Mouse (Mus musculus): Measurements from ENCODE around the gene Kctd8. TPM values are rescaled to one million over a fixed set of nuclear protein-coding genes. Genes with fewer than 3 reads are reported as not detected.

Kctd8 gene
- polyA plus RNA-seq (2012; rRNA removed): 0.02 TPM in 1 of 2 replicates, not detected in the other
- not detected in 2 replicates for polyA plus RNA-seq (2014; fragmentation: Nextera tagmentation; extraction: Ambion mirVana)

GRCm38 (mm10) chr5:69340919-69341801, at the start of gene Kctd8:
Gene Kctd8 (minus strand): TSS chr5:69341679.
- TF ChIP-seq EP300 (IDR thresholded peaks at IDR 0.05; ENCODE audit: low read depth) (no peak), CTCF (IDR thresholded peaks at IDR 0.05; ENCODE audit: low read depth) (no peak)
- DNase-seq (ENCODE audit: low read depth in 3 of 3, low spot score in 3 of 3): no peak
- 2% methylated on average over 86 of the region's 87 CpGs for WGBS (ENCODE audit: insufficient replicate concordance)
- H3K4me3 ChIP-seq (ENCODE audit: insufficient read depth in 1 of 2, low read depth in 2 of 2, low read length in 2 of 2): no peak within 1 kb of the TSS
- H3K4me1 ChIP-seq (replicated peaks; ENCODE audit: control insufficient read depth in 2 of 2, insufficient read depth in 2 of 2, low read length in 1 of 2): no peaks in the 10 kb centered on the region
- ATAC-seq (ENCODE audit: insufficient read depth): no peak
- H3K9me3 ChIP-seq (ENCODE audit: control insufficient read depth, low read length): no peaks in the 10 kb centered on the region
- H3K4me2 ChIP-seq (ENCODE audit: low read depth): peak within 1 kb of the TSS; percentile 40
- H3K9ac ChIP-seq (replicated peaks): no peak within 1 kb of the TSS
- no peaks in the 10 kb centered on the region for H3K36me3 ChIP-seq (replicated peaks; ENCODE audit: control insufficient read depth, insufficient read depth, low read depth)
- H3K27me3 ChIP-seq (ENCODE audit: control insufficient read depth, insufficient read depth, low read length): peaks cover 18% of the 10 kb centered on the region
- no peak within 1 kb of the TSS for H3K27ac ChIP-seq

DNA sequence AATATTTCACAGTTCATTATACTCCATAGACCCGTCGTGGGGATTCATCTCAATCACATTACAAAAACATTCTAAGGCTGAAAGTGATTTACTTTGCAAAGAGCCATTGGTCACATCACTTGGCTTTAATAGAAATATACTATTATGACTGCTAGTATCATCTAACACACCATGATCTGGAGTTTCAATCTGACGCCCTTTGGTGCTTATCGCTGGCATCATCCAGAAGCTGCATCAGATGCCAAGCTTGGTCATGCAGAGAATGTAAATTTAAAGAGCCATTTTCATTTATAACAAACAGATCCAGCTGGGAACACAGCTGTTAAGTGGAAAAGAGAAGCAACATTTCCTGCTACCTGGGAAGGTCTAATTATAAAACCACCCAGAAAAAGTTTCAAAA, 37.6 kb upstream of the Kctd8 start:
- no peak for TF ChIP-seq CTCF (IDR thresholded peaks at IDR 0.05; ENCODE audit: low read depth)

DNA sequence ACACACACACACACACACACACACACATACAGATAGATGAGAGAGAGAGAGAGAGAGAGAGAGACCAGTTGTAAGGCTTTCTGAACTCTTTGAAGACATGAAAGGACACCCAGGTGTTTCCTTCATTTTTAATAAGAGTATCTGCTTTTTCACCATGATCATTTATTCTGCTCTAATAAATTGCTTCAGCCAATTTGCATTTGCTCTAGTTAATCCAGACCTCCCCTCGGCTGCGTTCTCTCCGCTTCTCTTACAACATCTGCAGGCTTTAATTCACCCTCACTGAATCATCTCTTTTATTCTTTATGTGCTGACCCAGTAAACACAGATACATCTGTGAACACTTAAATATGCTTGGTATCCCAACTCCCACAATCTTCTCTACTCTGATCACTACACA, 9.1 kb upstream of the Kctd8 start:
- H3K9me3 ChIP-seq (ENCODE audit: control insufficient read depth, low read length): no peaks in the 10 kb centered on the region
- H3K4me3 ChIP-seq (ENCODE audit: insufficient read depth in 1 of 2, low read depth in 2 of 2, low read length in 2 of 2): no peak overlapping the region
- H3K9ac ChIP-seq (replicated peaks): no peak overlapping the region
- DNase-seq (ENCODE audit: low read depth in 3 of 3, low spot score in 3 of 3) (no peak), ATAC-seq (ENCODE audit: insufficient read depth) (no peak)
- H3K36me3 ChIP-seq (replicated peaks; ENCODE audit: control insufficient read depth, insufficient read depth, low read depth): no peaks in the 10 kb centered on the region
- no peaks in the 10 kb centered on the region for H3K4me1 ChIP-seq (replicated peaks; ENCODE audit: control insufficient read depth in 2 of 2, insufficient read depth in 2 of 2, low read length in 1 of 2)
- TF ChIP-seq EP300 (IDR thresholded peaks at IDR 0.05; ENCODE audit: low read depth): no peak
- no peak for TF ChIP-seq CTCF (IDR thresholded peaks at IDR 0.05; ENCODE audit: low read depth)
- H3K27ac ChIP-seq: no peak overlapping the region
- no peaks in the 10 kb centered on the region for H3K27me3 ChIP-seq (ENCODE audit: control insufficient read depth, insufficient read depth, low read length)
- 77% methylated on average over 3 of the region's 3 CpGs for WGBS (ENCODE audit: insufficient replicate concordance)
- no peak overlapping the region for H3K4me2 ChIP-seq (ENCODE audit: low read depth)

More for the DNA sequence above, 37.6 kb upstream of the Kctd8 start:
- no peak overlapping the region for H3K27ac ChIP-seq
- H3K36me3 ChIP-seq (replicated peaks; ENCODE audit: control insufficient read depth, insufficient read depth, low read depth): no peaks in the 10 kb centered on the region
- no peaks in the 10 kb centered on the region for H3K9me3 ChIP-seq (ENCODE audit: control insufficient read depth, low read length)
- DNase-seq (ENCODE audit: low read depth in 3 of 3, low spot score in 3 of 3) (no peak), ATAC-seq (ENCODE audit: insufficient read depth) (no peak)
- H3K27me3 ChIP-seq (ENCODE audit: control insufficient read depth, insufficient read depth, low read length): no peaks in the 10 kb centered on the region
- 77% methylated on average over 4 of the region's 4 CpGs for WGBS (ENCODE audit: insufficient replicate concordance)
- no peak overlapping the region for H3K4me3 ChIP-seq (ENCODE audit: insufficient read depth in 1 of 2, low read depth in 2 of 2, low read length in 2 of 2)
- no peaks in the 10 kb centered on the region for H3K4me1 ChIP-seq (replicated peaks; ENCODE audit: control insufficient read depth in 2 of 2, insufficient read depth in 2 of 2, low read length in 1 of 2)
- no peak overlapping the region for H3K4me2 ChIP-seq (ENCODE audit: low read depth)
- no peak overlapping the region for H3K9ac ChIP-seq (replicated peaks)

- DNase-seq (ENCODE audit: low read depth in 3 of 3, low spot score in 3 of 3): no peak
- H3K9ac ChIP-seq (replicated peaks): no peak overlapping the region
These were observed 1.2 kb downstream of the Kctd8 start for GRCm38 (mm10) chr5:69340102-69340918.

GRCm38 (mm10) chr5:69339623-69339970, 1.9 kb downstream of the Kctd8 start:
- no peak for TF ChIP-seq CTCF (IDR thresholded peaks at IDR 0.05; ENCODE audit: low read depth)
- TF ChIP-seq EP300 (IDR thresholded peaks at IDR 0.05; ENCODE audit: low read depth): no peak
- Histone ChIP-seq H3K9me3 (ENCODE audit: control insufficient read depth, low read length) (no peaks in the 10 kb centered on the region), H3K9ac (replicated peaks) (no peak overlapping the region), H3K27ac (no peak overlapping the region), H3K4me1 (replicated peaks; ENCODE audit: control insufficient read depth in 2 of 2, insufficient read depth in 2 of 2, low read length in 1 of 2) (no peaks in the 10 kb centered on the region), H3K27me3 (ENCODE audit: control insufficient read depth, insufficient read depth, low read length) (peaks cover 18% of the 10 kb centered on the region), H3K4me3 (ENCODE audit: insufficient read depth in 1 of 2, low read depth in 2 of 2, low read length in 2 of 2) (no peak overlapping the region), H3K36me3 (replicated peaks; ENCODE audit: control insufficient read depth, insufficient read depth, low read depth) (no peaks in the 10 kb centered on the region), H3K4me2 (ENCODE audit: low read depth) (no peak overlapping the region)
- 68% methylated on average over 6 of the region's 6 CpGs for WGBS (ENCODE audit: insufficient replicate concordance)
- DNase-seq (ENCODE audit: low read depth in 3 of 3, low spot score in 3 of 3) (no peak), ATAC-seq (ENCODE audit: insufficient read depth) (no peak)

More at GRCm38 (mm10) chr5:69340102-69340918, 1.2 kb downstream of the Kctd8 start:
- Histone ChIP-seq H3K4me1 (replicated peaks; ENCODE audit: control insufficient read depth in 2 of 2, insufficient read depth in 2 of 2, low read length in 1 of 2) (no peaks in the 10 kb centered on the region), H3K36me3 (replicated peaks; ENCODE audit: control insufficient read depth, insufficient read depth, low read depth) (no peaks in the 10 kb centered on the region), H3K4me2 (ENCODE audit: low read depth) (no peak overlapping the region), H3K4me3 (ENCODE audit: insufficient read depth in 1 of 2, low read depth in 2 of 2, low read length in 2 of 2) (no peak overlapping the region), H3K27me3 (ENCODE audit: control insufficient read depth, insufficient read depth, low read length) (peaks cover 18% of the 10 kb centered on the region), H3K27ac (no peak overlapping the region), H3K9me3 (ENCODE audit: control insufficient read depth, low read length) (no peaks in the 10 kb centered on the region)
- TF ChIP-seq CTCF (IDR thresholded peaks at IDR 0.05; ENCODE audit: low read depth) (no peak), EP300 (IDR thresholded peaks at IDR 0.05; ENCODE audit: low read depth) (no peak)
- 2% methylated on average over 44 of the region's 44 CpGs for WGBS (ENCODE audit: insufficient replicate concordance)
- ATAC-seq (ENCODE audit: insufficient read depth): no peak

Data from liver, embryonic 14.5 days (tissue).